Mouse (Mus musculus) thymus, postnatal 14 days (tissue): ENCODE data around the gene Mdm1.
A peak's percentile ranks its signal among the peaks of the same experiment; 100 is the strongest.

Source experiments
- DNase-seq: peaks from one replicate; pipeline ENCODE4 v3.0.0; 2021

Gene Mdm1

GRCm38 (mm10) chr10:118141018-118141883 is at the start of gene Mdm1:
Gene Mdm1 (plus strand): TSS chr10:118141811.
- peak; percentile 99 for DNase-seq

GRCm38 (mm10) chr10:118092745-118093144 is 48.9 kb upstream of the Mdm1 start:
- DNase-seq = no peak

- DNase-seq = peak; percentile 40
Measured at GRCm38 (mm10) chr10:118093728-118094127, 47.9 kb upstream of the Mdm1 start.

GRCm38 (mm10) chr10:118094853-118095252 is 46.8 kb upstream of the Mdm1 start:
- DNase-seq = no peak

GRCm38 (mm10) chr10:118096223-118096622 is 45.4 kb upstream of the Mdm1 start:
- no peak for DNase-seq

- DNase-seq = no peak
Measured at GRCm38 (mm10) chr10:118097898-118098297, 43.7 kb upstream of the Mdm1 start.

- no peak for DNase-seq
Measured at GRCm38 (mm10) chr10:118100570-118100969, 41.0 kb upstream of the Mdm1 start.

- no peak for DNase-seq
Measured at GRCm38 (mm10) chr10:118101056-118101455, 40.6 kb upstream of the Mdm1 start.

- DNase-seq = peak; percentile 93
Measured at GRCm38 (mm10) chr10:118103020-118103666, 38.5 kb upstream of the Mdm1 start.

GRCm38 (mm10) chr10:118103906-118104305 is 37.7 kb upstream of the Mdm1 start:
- DNase-seq = no peak

- DNase-seq = no peak
Measured at GRCm38 (mm10) chr10:118107031-118107430, 34.6 kb upstream of the Mdm1 start.

- DNase-seq = peak; percentile 67
Measured at GRCm38 (mm10) chr10:118110006-118110920, 31.3 kb upstream of the Mdm1 start.

GRCm38 (mm10) chr10:118110921-118111301 is 30.7 kb upstream of the Mdm1 start:
- no peak for DNase-seq

- no peak for DNase-seq
Measured at GRCm38 (mm10) chr10:118111621-118112020, 30.0 kb upstream of the Mdm1 start.

- no peak for DNase-seq
Measured at GRCm38 (mm10) chr10:118112294-118112893, 29.2 kb upstream of the Mdm1 start.

- no peak for DNase-seq
Measured at GRCm38 (mm10) chr10:118113256-118113682, 28.3 kb upstream of the Mdm1 start.

- DNase-seq = no peak
Measured at GRCm38 (mm10) chr10:118114271-118114670, 27.3 kb upstream of the Mdm1 start.

GRCm38 (mm10) chr10:118116456-118116855 is 25.2 kb upstream of the Mdm1 start:
- no peak for DNase-seq

GRCm38 (mm10) chr10:118121047-118121936 is 20.3 kb upstream of the Mdm1 start:
- no peak for DNase-seq

- DNase-seq = peak; percentile 78
Measured at GRCm38 (mm10) chr10:118121937-118122285, 19.7 kb upstream of the Mdm1 start.

GRCm38 (mm10) chr10:118122441-118123162 is 19.0 kb upstream of the Mdm1 start:
- DNase-seq = no peak
